Mouse (Mus musculus): ENCODE data around the gene Fbxo44.

- TF ChIP-seq CTCF (IDR thresholded peaks at IDR 0.05), result no peak
- peak; percentile 31; the same call in 1 of the 2 replicates for TF ChIP-seq EP300 (IDR thresholded peaks at IDR 0.05)
Measured at GRCm38 (mm10) chr4:148139767-148140097, 20.6 kb downstream of the Fbxo44 start.
